Mouse (Mus musculus) testis, adult 2 months (tissue): ENCODE results near the gene Col6a3.

ENCODE experiments used
- CTCF ChIP-seq: fragments of 200-500 bp; IDR thresholded peaks from 2 replicates; pipeline ENCODE4 v1.5.1; 2012; ENCODE audit warnings: low read depth, mild to moderate bottlenecking, inconsistent platforms, low read length, moderate library complexity; ENCODE audit not compliant: control insufficient read depth, insufficient read depth, insufficient replicate concordance
- POLR2A ChIP-seq: fragments of 200-500 bp; IDR thresholded peaks from 2 replicates; pipeline ENCODE4 v1.6.1; 2012; ENCODE audit warnings: low read depth, mild to moderate bottlenecking, inconsistent platforms, low read length, moderate library complexity; ENCODE audit not compliant: control insufficient read depth

DNA sequence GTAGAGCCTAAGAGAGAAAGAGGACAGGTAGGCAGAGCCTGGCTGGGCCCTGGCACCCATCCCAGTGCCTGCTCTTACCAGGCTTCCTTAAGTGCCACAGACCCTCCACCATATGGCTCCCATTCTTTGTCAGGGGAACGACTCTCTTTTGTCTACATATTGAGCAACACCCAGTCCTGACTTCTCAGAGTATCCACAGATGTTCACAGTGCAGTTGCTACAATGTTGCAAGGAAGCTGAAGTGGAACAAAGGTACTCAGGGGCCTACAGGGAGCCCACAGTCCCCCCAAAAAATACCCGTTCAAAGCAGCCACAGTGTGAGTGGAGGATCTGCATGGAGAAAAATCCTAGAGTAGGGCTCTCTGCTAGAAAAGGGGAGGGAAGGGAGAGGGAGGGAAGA lies 32.2 kb upstream of the Col6a3 start:
- TF ChIP-seq CTCF (no peak), POLR2A (no peak)
